Comparison of ENCODE assay signal across 24 mouse cellular contexts in the genomic region with DNA sequence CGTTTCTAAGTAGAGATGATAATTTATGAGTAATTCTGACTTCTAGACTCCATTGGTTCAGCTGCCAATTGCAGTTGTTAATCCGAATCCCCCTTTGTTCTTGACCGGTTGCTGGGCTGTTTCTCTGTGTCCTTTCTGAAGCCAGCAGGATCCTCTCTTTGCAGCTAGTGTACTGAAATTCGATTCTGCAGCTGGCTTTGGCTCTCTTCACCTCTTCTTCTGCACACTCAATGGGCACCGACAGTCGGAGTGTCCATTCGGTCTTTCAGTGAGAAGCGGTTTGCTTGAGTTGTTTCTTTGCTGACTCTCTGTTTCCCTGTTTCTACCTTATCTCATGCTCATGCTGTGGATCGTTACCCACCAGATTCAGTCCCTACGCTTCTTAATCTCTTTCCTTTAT. TPM values are rescaled to one million over a fixed set of nuclear protein-coding genes. Genes with fewer than 3 reads are reported as not detected.
DNase-seq lines count a peak whose midpoint lies in the region; ATAC-seq and TF ChIP-seq lines count a peak whose summit lies in the region.
"Had no signal": no experiment of that assay in that cellular context is flagged by ENCODE, and none has a peak within 500 bp of the region (broad histone marks: within the 10 kb centered on the region; RNA-seq: fewer than 3 reads in every experiment).

No protein-coding gene starts in this region.

- H3K27ac ChIP-seq in MEL (ENCODE audit: control insufficient read depth, low read depth, low read length), result no peak overlapping the region
- H3K27ac ChIP-seq in midbrain, embryonic 13.5 days, result no peak overlapping the region
- no peak overlapping the region for H3K27ac ChIP-seq in midbrain, postnatal 0 days (ENCODE audit: low read depth, low read length)
- H3K27ac ChIP-seq in heart, embryonic 11.5 days (ENCODE audit: low read depth, low read length), result no peak overlapping the region
- H3K27ac ChIP-seq: embryonic facial prominence, embryonic 13.5 days; forebrain, embryonic 12.5 days; hindbrain, embryonic 10.5 days; hindbrain, embryonic 15.5 days had no signal

- ATAC-seq in midbrain, embryonic 13.5 days, result no peak
- no peak for ATAC-seq in midbrain, postnatal 0 days (ENCODE audit: low FRiP score)
- ATAC-seq in heart, embryonic 11.5 days (replicated peaks; ENCODE audit: insufficient number of reproducible peaks, low FRiP score, low TSS enrichment), result no peak
- ATAC-seq: CD4-positive, CD25-positive, alpha-beta regulatory T cell, adult 4 months; forebrain, embryonic 16.5 days; inflammation-experienced regulatory T-cells, adult 6 months had no signal

- no peak overlapping the region for H3K9ac ChIP-seq in MEL (ENCODE audit: control insufficient read depth, low read depth, low read length, poor library complexity, severe bottlenecking)
- no peak overlapping the region for H3K9ac ChIP-seq in midbrain, embryonic 13.5 days (replicated peaks)
- no peak overlapping the region for H3K9ac ChIP-seq in midbrain, postnatal 0 days (replicated peaks; ENCODE audit: low read length, poor library complexity, severe bottlenecking)
- no peak overlapping the region for H3K9ac ChIP-seq in heart, embryonic 11.5 days (ENCODE audit: low read depth, low read length)
- H3K9ac ChIP-seq: embryonic facial prominence, embryonic 13.5 days; forebrain, embryonic 12.5 days; heart, embryonic 12.5 days; hindbrain, embryonic 15.5 days had no signal

- TF ChIP-seq RAD21 in MEL (IDR thresholded peaks at IDR 0.05; ENCODE audit: low read depth, low read length), result no peak

- 8% methylated on average over 10 of the region's 10 CpGs for WGBS in midbrain, embryonic 13.5 days
- 4% methylated on average over 10 of the region's 10 CpGs for WGBS in midbrain, postnatal 0 days
- 46% methylated on average over 10 of the region's 10 CpGs for WGBS in heart, embryonic 11.5 days (ENCODE audit: insufficient replicate concordance)

- no peaks in the 10 kb centered on the region for H3K36me3 ChIP-seq in MEL (ENCODE audit: control insufficient read depth in 1 of 2, insufficient read depth in 2 of 2, low read length in 2 of 2)
- no peaks in the 10 kb centered on the region for H3K36me3 ChIP-seq in midbrain, embryonic 13.5 days
- H3K36me3 ChIP-seq in midbrain, postnatal 0 days (ENCODE audit: insufficient read depth, low read length), result no peaks in the 10 kb centered on the region
- no peaks in the 10 kb centered on the region for H3K36me3 ChIP-seq in heart, embryonic 11.5 days (ENCODE audit: control insufficient read depth, insufficient read depth, low read length)
- H3K36me3 ChIP-seq: embryonic facial prominence, embryonic 13.5 days; forebrain, embryonic 12.5 days; G1E; heart, embryonic 12.5 days; hindbrain, embryonic 10.5 days; hindbrain, embryonic 15.5 days had no signal

- H3K9me3 ChIP-seq in MEL (replicated peaks; ENCODE audit: insufficient read depth, low read length), result no peaks in the 10 kb centered on the region
- no peaks in the 10 kb centered on the region for H3K9me3 ChIP-seq in midbrain, embryonic 13.5 days
- no peaks in the 10 kb centered on the region for H3K9me3 ChIP-seq in midbrain, postnatal 0 days (ENCODE audit: low read length)
- no peaks in the 10 kb centered on the region for H3K9me3 ChIP-seq in heart, embryonic 11.5 days (replicated peaks; ENCODE audit: control insufficient read depth, low read length)
- H3K9me3 ChIP-seq: embryonic facial prominence, embryonic 13.5 days; forebrain, embryonic 12.5 days; G1E; heart, embryonic 12.5 days; hindbrain, embryonic 10.5 days; hindbrain, embryonic 15.5 days had no signal

- H3K27me3 ChIP-seq in MEL (ENCODE audit: control insufficient read depth in 1 of 2, insufficient read depth in 2 of 2, low read length in 2 of 2), result no peaks in the 10 kb centered on the region; a peak in 1 of 4 replicates
- peaks cover 92% of the 10 kb centered on the region for H3K27me3 ChIP-seq in midbrain, embryonic 13.5 days
- H3K27me3 ChIP-seq in midbrain, postnatal 0 days (ENCODE audit: insufficient read depth, low read length), result peaks cover 30% of the 10 kb centered on the region
- H3K27me3 ChIP-seq in heart, embryonic 11.5 days (ENCODE audit: control insufficient read depth, insufficient read depth, low read length), result peaks cover 57% of the 10 kb centered on the region

- TF ChIP-seq EP300 in MEL (IDR thresholded peaks at IDR 0.05; ENCODE audit: low read depth in 1 of 2, low read length in 2 of 2), result no peak

- no peak for TF ChIP-seq POLR2A in MEL (IDR thresholded peaks at IDR 0.05; ENCODE audit: control insufficient read depth in 1 of 2, insufficient read depth in 1 of 2, low read depth in 1 of 2, low read length in 2 of 2, poor library complexity in 1 of 2)
- no peak for TF ChIP-seq POLR2A in brain, embryonic 14.5 days (IDR thresholded peaks at IDR 0.05; ENCODE audit: borderline replicate concordance, extremely low read depth, insufficient read depth, insufficient read length, poor library complexity, severe bottlenecking)

- no peaks in the 10 kb centered on the region for H3K4me1 ChIP-seq in MEL (ENCODE audit: control insufficient read depth in 1 of 2, insufficient read depth in 2 of 2, low read length in 2 of 2)
- peaks cover 16% of the 10 kb centered on the region for H3K4me1 ChIP-seq in midbrain, embryonic 13.5 days (replicated peaks)
- no peaks in the 10 kb centered on the region for H3K4me1 ChIP-seq in midbrain, postnatal 0 days (ENCODE audit: insufficient read depth, low read length)
- no peaks in the 10 kb centered on the region for H3K4me1 ChIP-seq in heart, embryonic 11.5 days (ENCODE audit: control insufficient read depth, insufficient read depth, low read length)
- H3K4me1 ChIP-seq: embryonic facial prominence, embryonic 13.5 days; heart, embryonic 12.5 days; hindbrain, embryonic 15.5 days had no signal

- no peak overlapping the region for H3K4me3 ChIP-seq in MEL (ENCODE audit: control insufficient read depth in 1 of 2, insufficient read depth in 1 of 2, low read depth in 2 of 2, low read length in 2 of 2)
- H3K4me3 ChIP-seq in midbrain, embryonic 13.5 days (replicated peaks), result peak overlapping the region; percentile 10
- H3K4me3 ChIP-seq in midbrain, postnatal 0 days (ENCODE audit: low read depth, low read length), result no peak overlapping the region
- no peak overlapping the region for H3K4me3 ChIP-seq in heart, embryonic 11.5 days (ENCODE audit: low read depth, low read length)
- H3K4me3 ChIP-seq: embryonic facial prominence, embryonic 13.5 days; forebrain, embryonic 12.5 days; heart, embryonic 12.5 days; hindbrain, embryonic 10.5 days; hindbrain, embryonic 15.5 days had no signal

- H3K79me2 ChIP-seq in MEL (ENCODE audit: control insufficient read depth, insufficient read depth, low read length, poor library complexity), result no peaks in the 10 kb centered on the region

- peak; percentile 4 for DNase-seq in MEL (ENCODE audit: low read depth, low spot score)
- peak; percentile 28 for DNase-seq in brain, embryonic 14.5 days (ENCODE audit: low read depth)
- DNase-seq in midbrain, postnatal 0 days (ENCODE audit: low spot score), result no peak
- no peak for DNase-seq in adrenal gland, postnatal 4 days (ENCODE audit: low spot score in 2 of 2)
- DNase-seq: adrenal gland, postnatal 14 days; cerebellum, adult 2 months; cerebellum, postnatal 25 days; gastrocnemius, postnatal 10 days; heart, adult 18-20 months had no signal

- peak overlapping the region; percentile 44 for H3K4me2 ChIP-seq in midbrain, embryonic 13.5 days (replicated peaks)
- peak overlapping the region; percentile 18; the same call in 1 of the 2 replicates for H3K4me2 ChIP-seq in midbrain, postnatal 0 days (ENCODE audit: low read depth, low read length, poor library complexity, severe bottlenecking)
- H3K4me2 ChIP-seq in heart, embryonic 11.5 days, result no peak overlapping the region
- H3K4me2 ChIP-seq: embryonic facial prominence, embryonic 13.5 days; forebrain, embryonic 12.5 days; heart, embryonic 12.5 days; hindbrain, embryonic 15.5 days had no signal

- TF ChIP-seq CTCF in MEL (IDR thresholded peaks at IDR 0.05 in 2 of 3, conservative IDR thresholded peaks at IDR 0.05 in 1 of 3; ENCODE audit: control insufficient read depth in 1 of 3, insufficient read depth in 1 of 3, low read depth in 2 of 3, low read length in 3 of 3, poor library complexity in 1 of 3, severe bottlenecking in 1 of 3), result no peak
- no peak for TF ChIP-seq CTCF in brain, embryonic 14.5 days (IDR thresholded peaks at IDR 0.05; ENCODE audit: borderline replicate concordance, extremely low read depth, insufficient read depth, insufficient read length)
- no peak for TF ChIP-seq CTCF in midbrain, postnatal 0 days (IDR thresholded peaks at IDR 0.05)

TF ChIP-seq in MEL, 35 proteins besides CTCF, POLR2A, EP300 and RAD21:
- TF ChIP-seq NELFE (IDR thresholded peaks at IDR 0.05; ENCODE audit: low read depth, low read length) (no peak), MAZ (IDR thresholded peaks at IDR 0.05; ENCODE audit: low read depth, low read length) (no peak), CHD2 (IDR thresholded peaks at IDR 0.05; ENCODE audit: low read length) (no peak), ZKSCAN1 (IDR thresholded peaks at IDR 0.05; ENCODE audit: low read depth, low read length) (no peak), TCF12 (IDR thresholded peaks at IDR 0.05; ENCODE audit: low read depth, low read length) (no peak), MEF2A (IDR thresholded peaks at IDR 0.05; ENCODE audit: extremely low read depth, insufficient replicate concordance, low read depth, low read length, poor library complexity, severe bottlenecking) (no peak)

RNA-seq across cellular contexts. Expression of a gene that starts 11.7 kb away (rescaled TPM):
- not detected in 2 replicates for total RNA-seq in MEL (2012; rRNA removed)
- polyA plus RNA-seq in MEL (2012; ENCODE audit: insufficient read depth in 1 of 2, insufficient read length in 2 of 2, low read depth in 1 of 2, low replicate concordance in 2 of 2, missing spikeins in 1 of 2), result not detected
- 1.5 and 2.5 TPM in 2 replicates for polyA plus RNA-seq in brain, embryonic 14.5 days (2012; rRNA removed)
- polyA plus RNA-seq in midbrain, embryonic 13.5 days (2015; fragmentation: Nextera tagmentation; extraction: Ambion mirVana), result 2.7 and 4.1 TPM in 2 replicates
- 0.24 TPM in 1 of 2 replicates, not detected in the other for total RNA-seq in midbrain, postnatal 0 days (2014; rRNA removed)
- polyA plus RNA-seq in midbrain, postnatal 0 days (2015; fragmentation: Nextera tagmentation; extraction: Ambion mirVana), result 1.5 and 2.8 TPM in 2 replicates
- total RNA-seq in adrenal gland, postnatal 4 days (2021), result under 1 TPM in 1 of 2 experiments, not detected in 1; 0.08 TPM
- polyA plus RNA-seq in heart, embryonic 11.5 days (2014; fragmentation: Nextera tagmentation; extraction: Ambion mirVana), result not detected in 2 replicates
- total RNA-seq: adrenal gland, adult 18-20 months; adrenal gland, postnatal 14 days; G1E; gastrocnemius, postnatal 10 days; gastrocnemius, postnatal 4 days; heart, adult 18-20 months; heart, postnatal 25 days had no signal
- polyA plus RNA-seq: CD4-positive, CD25-positive, alpha-beta regulatory T cell, adult 4 months; embryonic facial prominence, embryonic 13.5 days; G1E; heart, embryonic 12.5 days; heart, embryonic 16.5 days; hindbrain, embryonic 10.5 days; hindbrain, embryonic 15.5 days; inflammation-experienced regulatory T-cells, adult 6 months had no signal

Comparison
In these comparisons a context has a peak if more than half of its experiments do, and no peak if none do; other contexts are left out.
1. DNase-seq: peak in MEL (single experiment) and brain, embryonic 14.5 days (single experiment); none in midbrain, postnatal 0 days (single experiment) and adrenal gland, postnatal 4 days (0 of 2).